Mouse (Mus musculus) stomach, postnatal 0 days (tissue): ENCODE data around the gene Tmem239.

ENCODE experiments used
- CTCF ChIP-seq: IDR thresholded peaks from 2 replicates; pipeline ENCODE4 v1.5.1; 2016; ENCODE audit warnings: antibody characterized with exemption, low read depth, mild to moderate bottlenecking, moderate library complexity
- EP300 ChIP-seq: optimal IDR thresholded peaks from 2 replicates; pipeline ENCODE3; 2016; ENCODE audit warnings: antibody characterized with exemption

- no peak for TF ChIP-seq EP300
- TF ChIP-seq CTCF = no peak
Observed at GRCm38 (mm10) chr2:130390993-130391625, 15.2 kb upstream of the Tmem239 start.
